Mouse (Mus musculus): ENCODE results near the gene Tmem202.

DNA sequence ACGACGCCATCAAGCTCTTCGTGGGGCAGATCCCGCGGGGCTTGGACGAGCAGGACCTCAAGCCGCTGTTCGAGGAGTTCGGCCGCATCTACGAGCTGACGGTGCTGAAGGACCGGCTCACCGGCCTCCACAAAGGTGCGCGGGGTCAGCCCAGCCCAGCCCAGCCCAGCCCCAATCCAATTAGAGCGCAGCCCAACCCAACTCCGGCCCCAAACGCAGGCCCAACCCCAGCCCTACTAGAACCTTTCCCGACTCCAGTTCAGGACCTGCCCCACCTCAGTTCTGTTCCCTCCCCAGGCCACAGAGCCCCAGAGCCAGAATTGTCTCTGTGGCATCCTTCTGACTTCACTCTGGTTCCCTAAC is 38.8 kb upstream of the Tmem202 start:
- TF ChIP-seq POLR2A (IDR thresholded peaks at IDR 0.05; ENCODE audit: low read depth, low read length) (no peak), CTCF (IDR thresholded peaks at IDR 0.05; ENCODE audit: extremely low read depth, insufficient read depth, insufficient read length, insufficient replicate concordance) (no peak)
